Mouse (Mus musculus) limb, embryonic 10.5 days (tissue): ENCODE data around the gene Lmo2. TPM values are rescaled to one million over a fixed set of nuclear protein-coding genes. Genes with fewer than 3 reads are reported as not detected.

Source experiments
- DNase-seq: peaks from one replicate; pipeline ENCODE4 v3.0.0-alpha.2; 2017; ENCODE audit warnings: low spot score
- H3K27ac ChIP-seq: fragments of 300-500 bp; sonication (generic); 2 replicates; pipeline ENCODE4 v1.5.1; 2016; ENCODE audit warnings: mild to moderate bottlenecking
- H3K27me3 ChIP-seq: fragments of 300-500 bp; sonication (generic); 2 replicates; pipeline ENCODE4 v1.6.1; 2016; ENCODE audit warnings: low read depth, mild to moderate bottlenecking; ENCODE audit not compliant: poor library complexity, severe bottlenecking
- H3K36me3 ChIP-seq: fragments of 300-500 bp; sonication (generic); 2 replicates; pipeline ENCODE4 v1.6.1; 2016; ENCODE audit warnings: mild to moderate bottlenecking, moderate library complexity
- H3K4me1 ChIP-seq: fragments of 300-500 bp; sonication (generic); 2 replicates; pipeline ENCODE4 v1.6.1; 2016
- H3K4me3 ChIP-seq: fragments of 300-500 bp; sonication (generic); 2 replicates; pipeline ENCODE4 v1.5.1; 2016; ENCODE audit warnings: mild to moderate bottlenecking, moderate library complexity
- H3K9me3 ChIP-seq: fragments of 300-500 bp; sonication (generic); replicated peaks from 2 replicates; pipeline ENCODE4 v1.6.1; 2016; ENCODE audit warnings: mild to moderate bottlenecking
- WGBS: fragments of 180-500 bp; shearing (Covaris S2); methylation state at CpG from one replicate; pipeline ENCODE4 v1.1.7; 2016; 5-methylcytosine and 5-hydroxymethylcytosine counted together
- polyA plus RNA-seq: library from polyadenylated mRNA; unstranded; fragments of >200 nt; fragmentation: Nextera tagmentation; extraction: Ambion mirVana; gene quantifications from 2 replicates; pipeline ENCODE4 v1.2.1, GENCODE M21; 2016

Gene Lmo2
- polyA plus RNA-seq, 1 experiment from 2014 or later = 29.3 TPM

DNA sequence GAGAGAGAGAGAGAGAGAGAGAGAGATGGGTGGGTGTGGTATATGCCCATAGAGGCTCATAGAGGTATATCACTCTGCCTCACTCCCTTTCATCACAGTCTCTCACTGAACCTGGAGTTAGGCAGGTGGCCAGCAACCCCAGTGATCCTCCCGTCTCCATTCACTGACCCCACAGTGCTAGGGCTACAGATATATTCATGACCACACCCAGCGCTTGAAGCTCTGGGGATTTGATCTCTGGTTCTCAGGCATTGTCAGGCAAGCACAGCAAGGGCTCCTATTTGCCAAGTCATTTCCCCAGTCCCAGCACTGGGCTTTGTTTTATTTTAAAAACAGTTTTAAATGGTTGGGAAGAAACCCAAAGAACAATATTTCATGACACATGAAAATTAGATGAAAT, 25.8 kb upstream of the Lmo2 start:
- no peaks in the 10 kb centered on the region for H3K36me3 ChIP-seq
- H3K27me3 ChIP-seq = no peaks in the 10 kb centered on the region
- DNase-seq = no peak
- peak overlapping the region; percentile 59; the same call in 1 of the 2 replicates for H3K27ac ChIP-seq
- WGBS = 69% methylated on average over 2 of the region's 2 CpGs
- peaks cover 67% of the 10 kb centered on the region for H3K4me1 ChIP-seq
- H3K9me3 ChIP-seq = no peaks in the 10 kb centered on the region
- H3K4me3 ChIP-seq = no peak overlapping the region

DNA sequence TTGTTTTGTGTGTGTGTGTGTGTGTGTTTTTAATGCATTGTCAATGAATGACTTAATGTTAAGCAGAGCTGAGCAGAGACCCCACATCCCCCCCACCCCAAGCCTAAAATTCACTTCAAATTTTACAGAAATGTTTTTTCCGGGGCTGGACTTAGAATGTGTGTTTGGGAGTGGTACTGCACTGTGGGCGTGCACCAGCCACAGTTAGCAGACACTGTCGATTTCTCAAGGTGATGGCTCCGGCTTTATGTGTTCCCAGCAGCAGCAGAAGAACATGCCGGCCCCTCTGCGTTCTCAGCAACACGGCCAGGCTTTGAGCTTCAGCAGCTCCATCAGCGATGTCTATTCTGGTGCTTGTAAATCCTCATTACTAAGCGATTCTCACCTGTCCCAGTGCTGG, 25.3 kb upstream of the Lmo2 start:
- DNase-seq = no peak
- WGBS = 82% methylated on average over 9 of the region's 9 CpGs
- peaks cover 62% of the 10 kb centered on the region for H3K4me1 ChIP-seq
- no peak overlapping the region for H3K27ac ChIP-seq
- no peaks in the 10 kb centered on the region for H3K9me3 ChIP-seq
- H3K4me3 ChIP-seq = no peak overlapping the region
- H3K36me3 ChIP-seq = no peaks in the 10 kb centered on the region
- H3K27me3 ChIP-seq = no peaks in the 10 kb centered on the region

DNA sequence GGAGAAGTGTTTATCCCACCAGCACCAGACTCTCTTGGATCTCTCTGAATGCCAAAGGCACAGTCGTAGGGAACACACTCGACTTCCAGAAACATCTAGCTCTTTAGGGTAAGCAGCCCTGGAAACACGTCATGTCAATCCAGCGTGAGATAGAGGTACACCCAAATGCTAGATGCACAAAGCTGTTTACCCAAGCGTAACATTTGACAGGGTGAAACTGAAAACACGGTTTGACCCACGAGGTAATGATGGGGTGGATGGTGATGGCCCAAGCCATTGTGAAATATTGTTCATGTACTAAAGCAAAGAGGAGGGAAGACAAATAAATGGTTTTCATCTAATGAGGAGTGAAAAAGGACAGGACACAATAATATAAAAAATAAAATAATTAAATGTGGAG, 23.5 kb upstream of the Lmo2 start:
- no peaks in the 10 kb centered on the region for H3K27me3 ChIP-seq
- H3K4me1 ChIP-seq = peaks cover 44% of the 10 kb centered on the region
- no peak overlapping the region for H3K27ac ChIP-seq
- H3K9me3 ChIP-seq = no peaks in the 10 kb centered on the region
- WGBS = 79% methylated on average over 7 of the region's 7 CpGs
- no peaks in the 10 kb centered on the region for H3K36me3 ChIP-seq
- no peak for DNase-seq
- H3K4me3 ChIP-seq = no peak overlapping the region

DNA sequence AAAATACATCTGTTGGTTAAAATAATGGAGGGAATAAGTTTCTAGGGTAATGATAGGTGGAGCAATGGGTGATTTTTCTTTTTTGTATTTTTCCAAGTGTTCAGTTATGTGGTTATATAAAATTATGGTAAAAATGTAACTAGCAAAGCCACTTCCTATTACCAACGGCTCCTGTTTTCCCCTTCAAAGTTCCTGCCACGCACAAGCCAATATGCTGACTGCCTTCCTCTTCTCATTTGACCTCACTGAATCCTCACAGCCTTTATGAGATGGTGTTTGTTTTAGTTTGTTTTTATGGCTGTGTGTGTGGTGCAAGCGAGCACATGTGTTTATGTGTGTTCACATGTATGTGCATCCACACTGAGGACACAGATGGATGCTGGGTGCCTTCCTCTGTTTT, 23.1 kb upstream of the Lmo2 start:
- Histone ChIP-seq H3K9me3 (no peaks in the 10 kb centered on the region), H3K27ac (no peak overlapping the region), H3K36me3 (no peaks in the 10 kb centered on the region), H3K4me1 (peaks cover 40% of the 10 kb centered on the region), H3K4me3 (no peak overlapping the region), H3K27me3 (no peaks in the 10 kb centered on the region)
- no peak for DNase-seq
- 90% methylated on average over 3 of the region's 3 CpGs for WGBS

DNA sequence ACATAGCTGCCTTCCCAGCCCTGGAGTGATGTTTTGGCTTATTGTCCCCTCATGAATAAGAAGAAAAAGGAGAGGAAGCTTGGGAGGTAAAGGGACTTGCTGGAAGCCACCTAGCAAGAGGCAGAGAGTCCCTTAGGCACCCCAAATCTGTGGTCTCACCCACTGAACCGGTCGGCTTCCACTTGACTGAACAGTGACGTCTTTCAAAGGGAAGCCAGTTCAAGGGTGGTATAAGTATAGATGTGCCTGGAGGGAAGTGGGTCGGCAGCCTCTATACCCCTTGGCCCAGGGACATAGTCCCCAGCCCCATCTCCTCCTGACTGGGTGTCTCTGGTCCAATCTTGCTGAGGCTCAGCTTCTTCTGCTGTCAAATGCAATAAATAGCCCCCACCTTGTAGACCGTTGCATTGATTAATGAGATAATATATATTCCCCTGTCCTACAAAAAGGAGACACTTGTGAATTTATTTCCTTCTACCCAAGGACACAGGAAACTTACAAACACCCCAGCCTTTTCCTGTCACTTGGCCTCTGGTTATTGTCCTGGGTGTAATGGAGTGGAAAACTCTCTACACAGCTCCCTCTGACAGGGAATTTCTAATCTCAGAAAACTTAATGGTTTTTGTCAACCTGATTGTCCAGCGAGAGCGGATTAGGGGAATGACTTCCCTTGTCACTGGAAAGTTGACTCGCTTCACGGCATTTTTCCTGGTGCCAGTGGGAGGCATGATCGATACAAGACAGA, 21.9 kb upstream of the Lmo2 start:
- WGBS = 77% methylated on average over 10 of the region's 10 CpGs
- Histone ChIP-seq H3K9me3 (no peaks in the 10 kb centered on the region), H3K36me3 (no peaks in the 10 kb centered on the region), H3K4me3 (no peak overlapping the region), H3K27ac (no peak overlapping the region), H3K4me1 (peaks cover 28% of the 10 kb centered on the region), H3K27me3 (0 out of 2 replicates have a peak, but pooled peaks cover 4% of the 10 kb centered on the region)
- DNase-seq = no peak

DNA sequence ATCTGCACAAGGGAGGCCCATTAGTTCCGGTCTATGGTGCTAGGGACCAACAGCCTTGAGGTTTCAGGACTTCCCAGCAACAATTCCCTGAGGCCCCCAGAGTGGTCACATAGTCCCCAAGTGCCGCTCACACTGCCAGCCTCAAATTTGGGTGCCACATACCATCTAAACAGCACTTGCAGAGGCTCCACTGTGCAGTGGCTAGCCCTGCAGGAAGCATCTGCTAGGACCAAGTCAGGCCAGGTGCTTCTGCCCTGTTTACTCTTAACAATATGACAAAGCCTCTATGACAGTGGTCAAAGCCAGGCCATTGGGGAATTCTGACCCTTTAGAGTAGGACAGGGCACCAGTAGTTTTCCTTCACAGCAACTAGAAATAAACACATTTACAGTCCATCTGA, 21.1 kb upstream of the Lmo2 start:
- DNase-seq = no peak
- Histone ChIP-seq H3K9me3 (no peaks in the 10 kb centered on the region), H3K27me3 (0 out of 2 replicates have a peak, but pooled peaks cover 7% of the 10 kb centered on the region), H3K4me3 (no peak overlapping the region), H3K36me3 (no peaks in the 10 kb centered on the region), H3K27ac (no peak overlapping the region), H3K4me1 (peaks cover 20% of the 10 kb centered on the region)
- 90% methylated on average over 2 of the region's 2 CpGs for WGBS

DNA sequence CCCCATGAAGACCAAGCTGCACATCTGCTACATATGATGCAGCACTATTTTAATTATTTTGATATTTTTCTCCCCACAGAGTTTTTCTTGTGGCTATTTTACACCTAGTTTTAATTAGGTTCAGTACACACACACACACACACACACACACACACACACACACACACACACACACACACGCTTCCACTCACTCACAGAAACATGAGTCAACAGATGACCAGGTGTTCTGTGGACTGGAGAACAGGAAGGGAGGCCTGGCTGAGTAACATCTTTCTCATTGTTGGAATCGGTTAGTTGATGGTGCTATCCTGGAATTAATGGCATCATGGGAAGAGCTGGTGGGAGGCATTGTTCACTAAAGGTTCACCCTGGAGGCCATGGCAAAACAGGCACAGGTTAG, 20.1 kb upstream of the Lmo2 start:
- Histone ChIP-seq H3K27me3 (0 out of 2 replicates have a peak, but pooled peaks cover 7% of the 10 kb centered on the region), H3K27ac (no peak overlapping the region), H3K4me1 (peaks cover 12% of the 10 kb centered on the region), H3K36me3 (no peaks in the 10 kb centered on the region), H3K9me3 (no peaks in the 10 kb centered on the region), H3K4me3 (no peak overlapping the region)
- 75% methylated on average over 2 of the region's 2 CpGs for WGBS
- DNase-seq = no peak

- 74% methylated on average over 1 of the region's 1 CpGs for WGBS
- H3K4me3 ChIP-seq = no peak overlapping the region
- H3K9me3 ChIP-seq = no peaks in the 10 kb centered on the region
- peaks cover 12% of the 10 kb centered on the region; the same call in 1 of the 2 replicates for H3K27me3 ChIP-seq
- no peak overlapping the region for H3K27ac ChIP-seq
- peaks cover 12% of the 10 kb centered on the region for H3K4me1 ChIP-seq
- no peak for DNase-seq
- H3K36me3 ChIP-seq = no peaks in the 10 kb centered on the region
Measured at GRCm38 (mm10) chr2:103938573-103938972, 19.2 kb upstream of the Lmo2 start.

DNA sequence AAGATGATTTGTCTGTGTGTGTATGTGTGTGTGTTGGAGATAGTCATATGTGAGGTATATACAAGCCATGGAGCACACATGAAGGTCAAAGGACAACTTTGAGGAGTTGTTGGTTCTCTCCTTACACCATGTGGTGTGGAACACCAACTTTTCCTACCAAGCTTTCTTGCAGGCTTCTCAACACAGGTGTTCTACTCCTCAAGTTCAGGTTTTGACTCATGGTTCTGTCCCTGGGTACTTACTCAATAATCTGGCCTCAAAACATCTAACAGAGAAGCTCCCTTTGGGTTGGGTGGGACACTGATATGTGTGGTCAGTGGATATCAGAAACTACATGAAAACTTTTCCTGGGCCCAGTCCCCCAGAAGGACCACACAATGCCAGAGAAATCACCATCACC, 18.8 kb upstream of the Lmo2 start:
- no peaks in the 10 kb centered on the region for H3K36me3 ChIP-seq
- H3K27ac ChIP-seq = no peak overlapping the region
- no peak overlapping the region for H3K4me3 ChIP-seq
- H3K4me1 ChIP-seq = peaks cover 12% of the 10 kb centered on the region
- no peaks in the 10 kb centered on the region for H3K9me3 ChIP-seq
- no peak for DNase-seq
- H3K27me3 ChIP-seq = peaks cover 12% of the 10 kb centered on the region; the same call in 1 of the 2 replicates

GRCm38 (mm10) chr2:103941085-103941484, 16.7 kb upstream of the Lmo2 start:
- H3K4me1 ChIP-seq = peaks cover 13% of the 10 kb centered on the region
- H3K27ac ChIP-seq = no peak overlapping the region
- H3K4me3 ChIP-seq = no peak overlapping the region
- H3K9me3 ChIP-seq = no peaks in the 10 kb centered on the region
- peaks cover 24% of the 10 kb centered on the region for H3K27me3 ChIP-seq
- H3K36me3 ChIP-seq = no peaks in the 10 kb centered on the region
- DNase-seq = no peak
- WGBS = 79% methylated on average over 3 of the region's 3 CpGs

- Histone ChIP-seq H3K9me3 (no peaks in the 10 kb centered on the region), H3K4me3 (no peak overlapping the region), H3K27me3 (peaks cover 33% of the 10 kb centered on the region), H3K36me3 (no peaks in the 10 kb centered on the region), H3K4me1 (peaks cover 30% of the 10 kb centered on the region), H3K27ac (no peak overlapping the region)
- no peak for DNase-seq
- WGBS = 92% methylated on average over 2 of the region's 2 CpGs
Measured at GRCm38 (mm10) chr2:103944859-103945258, 12.9 kb upstream of the Lmo2 start.

DNA sequence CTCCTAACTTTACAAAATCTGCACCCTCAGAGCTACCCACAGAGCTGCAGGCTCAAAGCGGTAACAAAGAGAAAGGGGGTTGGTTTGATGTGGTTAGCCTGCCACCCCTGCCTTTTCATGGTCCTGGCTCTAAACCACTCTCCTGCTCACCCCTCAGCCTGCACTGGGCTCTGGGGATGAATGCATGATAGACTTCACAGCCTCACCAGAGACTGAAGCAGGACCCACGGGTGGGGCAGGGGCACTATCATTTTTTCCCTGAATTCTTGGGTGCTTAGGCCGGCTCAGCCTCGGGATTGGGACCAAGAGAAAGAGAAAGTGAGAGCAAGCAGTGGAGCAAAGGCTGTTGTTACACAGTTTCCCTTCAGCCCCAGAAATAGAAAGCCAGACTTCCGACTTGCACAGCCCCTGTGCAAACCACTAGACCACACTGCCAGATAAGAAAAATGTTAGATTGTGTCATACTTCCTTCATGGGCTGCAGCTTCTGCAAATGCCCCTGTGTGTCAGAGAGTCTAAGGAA, 12.2 kb upstream of the Lmo2 start:
- no peak overlapping the region for H3K4me3 ChIP-seq

DNA sequence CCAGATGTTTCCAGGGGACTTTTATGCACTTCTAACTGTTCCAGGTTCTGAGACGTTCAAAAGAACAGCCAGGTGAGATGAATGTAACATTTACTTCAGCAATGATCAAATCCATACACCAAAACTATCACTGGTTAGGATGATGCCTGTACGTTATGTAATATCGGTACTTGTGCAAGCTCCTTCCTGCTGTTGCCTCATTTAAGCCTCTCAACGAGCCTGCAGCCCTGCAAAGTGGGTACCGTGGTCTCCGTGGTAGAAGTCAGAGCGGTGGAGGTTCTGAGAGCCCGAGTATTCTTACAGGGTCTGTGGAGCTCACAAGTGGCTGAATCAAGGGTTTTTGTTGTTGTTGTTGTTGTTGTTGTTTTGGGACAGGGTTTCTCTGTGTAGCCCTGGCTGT, 10.9 kb upstream of the Lmo2 start:
- no peak for DNase-seq
- H3K4me1 ChIP-seq = peaks cover 30% of the 10 kb centered on the region
- 70% methylated on average over 8 of the region's 8 CpGs for WGBS
- H3K4me3 ChIP-seq = no peak overlapping the region
- H3K36me3 ChIP-seq = no peaks in the 10 kb centered on the region
- no peak overlapping the region for H3K27ac ChIP-seq
- H3K9me3 ChIP-seq = no peaks in the 10 kb centered on the region
- H3K27me3 ChIP-seq = peaks cover 27% of the 10 kb centered on the region

More for the DNA sequence above, 12.2 kb upstream of the Lmo2 start:
- Histone ChIP-seq H3K27me3 (peaks cover 30% of the 10 kb centered on the region), H3K9me3 (no peaks in the 10 kb centered on the region), H3K4me1 (peaks cover 30% of the 10 kb centered on the region), H3K27ac (0 out of 2 replicates have a peak overlapping the region, but pooled peaks have one; percentile 0), H3K36me3 (no peaks in the 10 kb centered on the region)
- WGBS = 83% methylated on average over 5 of the region's 5 CpGs
- DNase-seq = no peak
